Mouse (Mus musculus) CH12.LX (cell line): ENCODE data around the gene Olfr1261.

ENCODE experiments used
- BHLHE40 ChIP-seq: IDR thresholded peaks from 2 replicates; pipeline ENCODE4 v1.6.1; 2011; ENCODE audit warnings: mild to moderate bottlenecking, low read depth, low read length, improper control_type of control experiment
- CHD1 ChIP-seq: IDR thresholded peaks from 2 replicates; pipeline ENCODE4 v1.6.1; 2012; ENCODE audit warnings: low read depth, low read length, improper control_type of control experiment, inconsistent platforms
- CTCF ChIP-seq, 2 experiments: IDR thresholded peaks in 1 of 2; conservative IDR thresholded peaks in 1 of 2; 2 replicates each; pipeline ENCODE4 v1.5.1; 2011 to 2012; ENCODE audit warnings: low read depth in 2 of 2, low read length in 2 of 2, improper control_type of control experiment in 1 of 2, inconsistent platforms in 1 of 2, mild to moderate bottlenecking in 1 of 2, moderate library complexity in 1 of 2
- E2F4 ChIP-seq: IDR thresholded peaks from 2 replicates; pipeline ENCODE4 v1.6.1; 2011; ENCODE audit warnings: low read depth, low read length, improper control_type of control experiment; ENCODE audit not compliant: insufficient replicate concordance
- ELF1 ChIP-seq: IDR thresholded peaks from 2 replicates; pipeline ENCODE4 v1.6.1; 2014; ENCODE audit warnings: low read depth, mild to moderate bottlenecking, inconsistent platforms, low read length, improper control_type of control experiment
- EP300 ChIP-seq: IDR thresholded peaks from 2 replicates; pipeline ENCODE4 v1.6.1; 2011; ENCODE audit warnings: low read length, improper control_type of control experiment
- MAX ChIP-seq: IDR thresholded peaks from 2 replicates; pipeline ENCODE4 v1.6.1; 2011; ENCODE audit warnings: low read length, improper control_type of control experiment
- MAZ ChIP-seq: IDR thresholded peaks from 2 replicates; pipeline ENCODE4 v1.6.1; 2012; ENCODE audit warnings: low read depth, mild to moderate bottlenecking, inconsistent platforms, low read length, improper control_type of control experiment, moderate library complexity
- NRF1 ChIP-seq: IDR thresholded peaks from 2 replicates; pipeline ENCODE4 v1.6.1; 2014; ENCODE audit warnings: low read depth, mild to moderate bottlenecking, inconsistent platforms, low read length, improper control_type of control experiment, moderate library complexity
- POLR2A ChIP-seq: IDR thresholded peaks from 2 replicates; pipeline ENCODE4 v1.6.1; 2011; ENCODE audit warnings: low read depth, mild to moderate bottlenecking, improper control_type of control experiment, low read length
- TBP ChIP-seq: conservative IDR thresholded peaks from 2 replicates; pipeline ENCODE4 v1.6.1; 2011; ENCODE audit warnings: low read depth, low read length, improper control_type of control experiment
- ZC3H11A ChIP-seq: IDR thresholded peaks from 2 replicates; pipeline ENCODE4 v1.6.1; 2012; ENCODE audit warnings: low read depth, mild to moderate bottlenecking, inconsistent platforms, low read length, improper control_type of control experiment
- ZNF384 ChIP-seq: IDR thresholded peaks from 2 replicates; pipeline ENCODE4 v1.6.1; 2012; ENCODE audit warnings: low read depth, low read length, improper control_type of control experiment, inconsistent platforms

- TF ChIP-seq POLR2A (no peak), MAZ (no peak), CHD1 (no peak), CTCF (conservative IDR thresholded peaks at IDR 0.05 in 1 of 2, IDR thresholded peaks at IDR 0.05 in 1 of 2; ENCODE audit: low read depth in 2 of 2, low read length in 2 of 2) (no peak), EP300 (no peak), NRF1 (no peak), ZC3H11A (no peak), ELF1 (no peak), E2F4 (no peak), MAX (no peak), TBP (no peak), ZNF384 (no peak), BHLHE40 (no peak)
These were observed 8.8 kb downstream of the Olfr1261 start, which contains the start of gene Olfr1262 for GRCm38 (mm10) chr2:89999845-90000244.
